Mouse (Mus musculus): Measurements from ENCODE around the gene Tbcel.

Tbcel gene

DNA sequence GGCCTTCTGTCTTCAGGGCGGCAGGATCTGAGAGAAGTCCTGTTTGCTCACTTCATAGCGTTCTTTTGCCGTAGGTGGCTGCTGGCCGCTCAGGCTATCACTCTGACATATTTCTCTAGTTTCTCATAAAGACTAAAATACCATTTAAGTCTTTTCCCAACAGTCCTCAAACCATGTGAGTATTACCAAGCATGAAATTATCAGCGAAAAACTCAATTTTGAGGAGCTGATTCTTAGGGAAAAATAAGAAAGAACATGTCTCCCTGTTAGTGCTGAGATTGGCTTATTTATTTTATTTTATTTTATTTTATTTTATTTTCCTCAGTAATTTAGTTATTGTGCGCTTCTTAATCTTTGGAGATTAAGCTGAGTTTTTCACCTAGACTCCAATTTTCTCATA is at the start of gene Tbcel:
Gene Tbcel, minus strand, starts transcription at position 101 of the 400 bp plus-strand sequence.
- DNase-seq, result no peak

DNA sequence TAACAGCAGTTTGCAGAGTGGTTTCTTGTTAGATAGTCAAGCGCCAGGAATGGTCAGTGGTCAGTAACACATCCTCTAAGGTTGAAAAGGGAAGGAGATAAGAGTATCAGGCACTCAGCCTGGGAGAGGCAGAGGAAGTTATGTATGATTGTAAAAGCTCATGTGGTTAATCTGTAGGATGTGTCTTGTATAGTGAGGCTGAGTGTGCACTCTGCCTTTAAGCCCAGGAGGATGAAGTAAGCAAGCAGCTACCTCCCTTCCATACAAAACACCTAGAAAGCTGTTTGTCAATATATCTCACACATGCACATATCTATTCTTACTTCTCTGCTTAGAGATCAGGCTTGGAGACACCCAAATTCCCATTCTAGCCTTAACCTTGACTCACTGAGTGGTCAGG is 47.6 kb upstream of the Tbcel start:
- DNase-seq, result no peak

DNA sequence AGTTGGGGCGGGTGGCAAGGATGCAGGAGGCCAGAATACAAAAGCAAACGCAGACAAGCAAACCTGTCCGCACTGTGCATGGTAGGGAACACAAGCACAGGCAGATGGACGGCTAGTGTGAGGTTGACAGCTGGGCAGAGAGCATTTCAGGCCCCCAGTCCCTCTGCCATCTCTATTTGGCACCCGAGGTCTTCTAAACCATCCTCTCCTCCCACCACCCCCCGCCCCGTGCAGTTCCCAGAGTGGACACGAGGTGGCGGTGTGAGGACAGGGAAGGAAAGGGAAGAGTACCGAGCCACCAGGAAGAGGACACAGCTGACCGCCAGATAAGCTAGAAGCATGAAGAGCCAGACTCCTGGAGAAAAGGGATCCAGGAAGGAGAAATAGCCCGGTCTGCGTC is 42.5 kb upstream of the Tbcel start:
- peak; percentile 46 for DNase-seq

DNA sequence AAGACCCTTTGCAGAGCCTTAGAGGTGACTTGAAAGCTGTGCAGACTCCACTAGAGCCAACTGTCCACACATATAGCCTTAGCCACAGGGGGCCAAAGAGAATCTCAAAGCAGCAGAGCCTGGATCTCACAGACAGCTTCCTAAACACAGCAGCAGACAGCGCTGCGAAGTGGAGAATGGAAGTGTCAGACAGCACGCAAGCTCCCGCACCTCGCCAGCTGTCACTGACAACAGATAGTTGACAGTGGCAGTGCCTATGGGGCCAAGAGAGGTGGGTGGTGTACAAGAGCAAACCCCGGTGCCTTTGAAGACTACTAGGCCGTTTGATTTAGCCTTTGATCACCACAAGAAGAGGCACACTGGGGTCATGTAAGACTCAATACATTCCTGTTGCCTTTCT is 41.4 kb upstream of the Tbcel start:
- DNase-seq, result no peak

DNA sequence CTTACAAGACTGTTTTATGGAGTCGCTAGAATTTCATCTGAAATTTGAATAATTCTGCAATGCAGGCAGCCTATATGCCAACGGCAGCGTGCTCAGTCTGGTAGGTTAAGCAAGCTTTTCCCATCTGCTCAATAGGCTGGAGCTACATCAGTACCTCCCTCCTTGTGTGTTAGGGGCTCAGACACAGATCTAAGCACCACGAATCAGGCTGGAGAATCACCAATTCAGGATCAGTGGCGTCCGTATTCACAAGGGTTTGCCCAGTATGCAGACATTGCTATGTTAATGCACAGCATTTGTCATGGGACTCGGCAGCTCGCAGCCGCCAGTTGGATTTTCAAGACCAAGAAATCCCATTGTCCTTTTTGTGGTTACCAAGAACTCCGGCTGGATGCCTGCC is 36.9 kb upstream of the Tbcel start:
- no peak for DNase-seq

DNA sequence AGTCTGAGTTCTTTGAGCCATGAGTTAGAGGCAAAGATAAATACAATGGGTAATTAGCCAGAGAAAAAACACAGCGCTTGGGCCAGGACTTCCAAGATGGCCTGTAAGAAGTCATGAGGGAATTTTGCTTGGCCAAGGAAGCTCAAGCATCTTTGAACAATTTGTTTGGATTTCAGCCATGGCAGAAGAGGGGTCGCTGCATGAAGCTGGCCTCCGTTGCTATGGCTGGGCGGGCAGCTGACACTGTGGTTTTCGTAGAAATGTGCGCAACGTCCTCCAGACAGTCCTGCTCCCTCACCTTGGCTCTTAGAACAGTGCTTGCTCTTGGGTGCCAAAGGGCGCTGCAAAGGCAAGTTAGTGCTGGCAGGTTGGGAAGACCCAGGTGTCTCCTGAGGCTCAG is 25.9 kb upstream of the Tbcel start:
- no peak for DNase-seq

DNA sequence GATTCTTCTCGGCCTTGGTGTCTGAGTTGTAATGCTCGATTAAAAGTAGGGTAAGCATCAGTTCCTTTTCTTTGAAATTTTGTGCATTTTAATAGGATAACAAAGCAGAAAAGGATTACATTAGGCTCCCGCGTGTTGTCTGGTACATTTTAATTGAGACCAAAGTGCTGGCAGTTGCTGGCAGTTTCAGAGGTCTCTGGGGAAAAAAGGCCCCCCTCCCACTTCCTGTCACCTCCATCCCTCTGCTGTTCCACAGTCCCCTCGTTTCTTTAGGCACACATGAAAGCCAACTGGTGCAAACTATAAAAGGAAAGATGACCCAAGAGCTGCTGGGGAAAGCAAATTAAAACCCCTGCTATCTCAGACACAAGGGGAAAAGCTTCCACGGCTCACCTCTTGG is 25.4 kb upstream of the Tbcel start:
- no peak for DNase-seq

DNA sequence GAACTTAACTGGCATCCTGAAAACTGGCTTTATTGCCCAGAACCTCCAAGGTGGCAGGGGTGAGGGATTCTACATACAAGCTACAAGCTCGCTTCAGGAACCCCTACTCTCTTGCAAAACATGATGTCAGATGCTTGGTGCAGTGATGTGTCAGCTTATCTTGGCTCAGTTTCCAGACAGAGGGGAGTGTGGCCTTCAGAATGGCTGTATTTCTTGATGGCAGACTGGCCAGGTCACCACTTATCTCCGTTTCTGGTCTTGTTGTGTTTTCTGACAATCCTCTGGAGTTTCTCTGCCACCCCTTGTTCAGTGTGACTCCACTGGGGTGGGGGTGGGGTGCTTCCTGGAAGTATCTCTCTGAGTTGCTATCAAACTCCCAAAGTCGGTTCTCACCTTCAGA is 24.3 kb upstream of the Tbcel start:
- no peak for DNase-seq

DNA sequence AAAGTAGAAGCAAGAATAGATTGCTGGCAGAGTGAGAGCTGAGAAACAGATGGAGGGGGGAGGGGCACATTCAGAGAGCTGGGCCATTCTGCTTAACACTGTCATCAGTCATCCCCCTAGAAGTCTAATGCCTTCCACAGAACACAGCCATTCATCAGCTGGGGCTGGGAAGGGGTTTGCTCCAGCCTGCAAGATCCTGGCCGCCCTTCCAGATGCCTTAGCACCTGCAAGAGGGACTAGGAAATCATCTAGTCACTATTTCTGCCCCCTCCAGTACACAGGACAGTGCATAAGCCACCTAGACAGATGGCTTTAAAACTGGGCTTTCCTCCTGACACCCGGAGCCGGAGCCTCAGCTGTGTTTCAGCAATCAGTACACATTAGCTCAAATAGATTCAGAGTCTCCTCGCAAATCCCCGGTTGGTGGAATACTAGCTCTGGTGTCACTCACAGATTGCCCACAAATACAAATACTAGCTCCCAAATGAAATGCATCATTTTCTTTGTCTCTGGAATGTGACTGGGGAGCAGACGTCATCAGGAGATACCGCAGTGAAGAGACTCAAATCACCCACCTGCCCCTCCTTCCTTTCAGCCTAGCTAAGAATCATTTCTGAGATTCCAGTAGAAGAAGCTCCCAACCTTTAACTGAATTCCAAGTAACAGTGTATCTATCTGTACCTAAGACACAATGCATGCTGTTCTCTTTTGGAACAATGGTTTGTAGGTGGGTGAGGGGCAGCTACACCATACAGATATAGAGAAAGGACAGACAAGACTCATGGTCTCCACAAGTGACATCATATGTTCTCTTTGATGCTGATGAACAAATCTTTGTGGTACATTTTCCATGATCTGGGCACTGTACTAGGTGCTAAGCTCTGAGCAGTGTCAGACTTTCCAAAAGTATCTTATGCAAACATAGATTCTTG is 22.9 kb upstream of the Tbcel start:
- DNase-seq, result no peak

DNA sequence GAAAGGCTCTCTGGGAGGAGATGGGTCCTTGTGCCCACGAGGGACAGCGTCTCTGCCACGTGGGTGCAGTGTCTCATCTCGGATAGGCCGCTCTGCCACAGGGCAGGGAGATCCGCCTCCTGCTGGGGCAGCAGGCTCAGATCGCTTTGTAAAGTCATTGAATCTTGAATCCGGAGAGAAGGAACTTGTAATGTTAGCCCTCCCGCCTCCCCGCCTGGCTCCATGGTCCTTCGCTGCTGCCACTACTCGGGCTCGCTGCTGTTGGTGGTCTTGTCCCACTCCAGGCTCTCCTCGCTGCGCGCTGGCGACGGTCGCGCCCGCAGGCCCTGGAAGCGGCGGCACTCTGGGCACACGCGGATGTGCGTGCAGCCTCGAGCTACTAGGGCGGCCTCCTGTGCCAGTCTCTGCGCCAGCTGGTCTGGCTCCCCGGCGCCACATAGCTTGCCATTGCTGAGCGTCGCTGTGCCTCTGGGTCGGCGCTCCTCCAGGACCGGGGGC is 13.0 kb upstream of the Tbcel start:
- peak; percentile 37 for DNase-seq

DNA sequence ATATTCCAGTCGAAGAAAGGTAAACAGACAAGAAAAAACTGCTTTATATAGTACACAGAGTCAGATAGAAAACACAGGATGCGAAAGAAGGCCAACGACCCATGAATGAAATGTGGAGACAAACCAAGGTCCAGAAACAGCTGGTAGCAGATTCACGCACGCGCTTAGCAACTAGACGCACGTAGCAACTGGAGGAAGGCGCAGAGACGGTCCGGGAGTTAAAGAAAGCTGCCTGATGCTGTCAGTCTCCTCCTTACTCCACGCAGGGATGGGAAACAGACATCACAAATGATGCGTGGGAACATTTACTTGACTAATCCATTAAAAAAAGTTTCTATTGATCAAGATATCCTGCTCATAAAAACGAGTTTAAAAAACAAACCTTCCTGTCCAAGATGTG is 10.6 kb upstream of the Tbcel start:
- DNase-seq, result no peak

DNA sequence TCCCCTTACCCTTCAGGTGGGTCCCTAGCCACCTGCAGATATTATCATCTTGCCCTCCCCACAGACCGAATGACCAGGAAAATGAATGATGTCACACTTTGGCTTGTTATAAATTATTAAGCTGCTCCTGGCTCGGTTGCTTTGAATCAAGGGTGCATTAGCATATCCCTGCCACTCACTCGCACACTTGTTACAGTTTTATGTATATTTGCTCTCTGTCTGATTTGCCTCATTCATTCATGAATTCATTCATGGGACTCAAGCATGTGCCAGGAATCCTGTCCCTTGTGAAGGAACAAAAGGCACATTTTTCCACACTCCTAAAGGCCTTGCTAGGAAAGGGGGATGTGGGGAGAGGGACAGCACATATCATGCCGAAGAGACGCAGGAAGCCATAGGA is 5.5 kb upstream of the Tbcel start:
- DNase-seq, result no peak

DNA sequence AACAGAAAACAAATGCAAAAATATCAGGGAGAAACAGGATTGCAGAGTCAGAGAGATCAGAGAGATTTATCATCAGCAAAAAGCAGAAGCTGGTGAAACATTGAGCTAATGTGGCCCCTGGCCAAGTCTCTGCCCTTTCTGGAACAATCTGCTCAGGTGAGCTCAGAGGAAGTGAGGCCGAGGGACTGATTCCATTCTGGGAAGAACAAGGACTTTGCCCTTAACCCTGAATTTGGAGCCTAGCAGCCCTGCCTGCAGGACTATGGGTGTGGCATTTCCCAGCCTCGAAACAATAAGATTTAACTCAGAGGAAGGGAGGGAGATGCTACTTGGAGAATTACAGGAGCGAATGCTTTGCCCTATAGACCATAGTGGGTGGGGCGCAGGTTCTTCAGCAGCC is 4.7 kb upstream of the Tbcel start:
- no peak for DNase-seq

DNA sequence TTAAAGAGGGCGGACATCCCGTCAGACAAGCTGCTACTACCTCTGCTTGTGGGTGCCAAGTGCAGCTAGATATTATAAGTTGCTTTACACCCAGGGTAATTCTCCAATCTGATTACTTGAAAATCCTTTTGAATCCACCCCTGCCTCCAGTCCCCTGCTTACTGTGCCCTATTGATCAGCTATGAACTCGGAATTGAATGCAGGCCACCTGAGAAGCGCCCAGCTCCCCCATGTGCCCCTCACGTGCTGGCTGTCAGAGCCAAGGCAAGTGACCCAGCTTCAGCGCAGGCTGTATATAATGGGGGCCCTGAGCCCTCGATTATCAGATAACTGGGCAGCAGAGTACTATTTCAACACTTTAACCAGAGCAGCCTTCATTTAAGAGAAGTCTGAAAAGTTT is 626 bp upstream of the Tbcel start:
- no peak for DNase-seq

DNA sequence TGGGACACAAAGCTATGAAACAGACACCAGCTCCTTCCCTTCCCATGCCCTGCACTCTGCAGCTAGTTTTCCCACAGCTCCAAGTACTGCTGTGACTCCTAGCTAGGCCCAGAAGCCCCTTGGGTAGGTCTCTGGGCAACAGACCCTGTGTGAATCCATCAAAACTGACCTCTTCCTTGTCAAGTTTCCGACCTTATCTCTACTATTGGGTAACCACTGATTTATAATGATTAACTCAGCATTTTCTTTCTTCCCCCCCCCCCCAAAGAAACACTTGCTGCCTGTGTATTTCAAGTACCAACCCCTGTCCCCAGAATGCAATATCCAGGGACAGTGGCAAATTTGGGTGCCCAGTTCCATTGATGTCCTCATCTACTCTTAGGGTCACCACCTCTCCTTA is 587 bp downstream of the Tbcel start:
- DNase-seq, result no peak

DNA sequence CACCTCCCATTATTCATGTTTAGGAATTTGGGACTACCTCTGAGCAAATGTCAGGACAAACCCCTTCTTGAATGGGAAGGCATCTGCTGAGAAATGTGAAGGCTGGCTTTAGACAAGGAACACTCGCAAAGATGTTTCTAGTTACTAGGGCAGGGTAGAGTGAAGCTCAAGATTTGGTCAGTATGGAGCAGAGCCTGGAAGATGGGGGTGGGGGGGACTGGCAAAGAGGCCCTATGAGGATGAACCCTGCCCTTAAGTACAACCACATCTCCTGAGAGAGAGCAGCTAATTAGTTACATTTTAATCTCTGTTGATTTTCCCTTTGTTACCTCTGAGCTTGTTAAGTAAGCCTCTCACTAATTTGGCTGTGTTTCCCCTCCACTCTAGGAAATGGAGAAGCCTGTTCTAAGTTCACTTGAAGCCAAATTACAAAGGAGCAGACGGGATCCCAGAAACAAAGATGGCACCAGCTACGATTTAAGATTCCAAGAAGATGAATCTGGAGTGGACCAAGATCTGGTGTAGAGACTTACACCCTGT is 2.6 kb downstream of the Tbcel start:
- no peak for DNase-seq

DNA sequence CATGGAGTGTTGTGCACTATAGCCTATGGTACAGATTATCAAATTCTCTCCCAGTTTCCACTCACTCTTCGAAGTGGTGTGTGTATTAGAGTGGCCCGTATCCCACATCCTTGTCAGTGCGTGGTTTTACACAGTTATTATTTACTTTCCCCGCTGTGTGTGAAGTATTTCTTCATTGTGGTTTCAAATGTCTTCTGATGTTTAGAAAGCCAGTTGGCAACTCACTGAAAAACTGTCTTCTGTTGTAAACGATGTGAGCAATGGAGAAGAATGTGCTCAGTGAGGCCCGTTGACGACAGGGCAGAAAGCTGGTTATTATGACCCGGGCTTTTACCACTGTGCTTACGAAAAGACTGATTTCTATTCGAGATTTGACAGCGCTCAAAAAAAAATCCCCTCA is 3.0 kb downstream of the Tbcel start:
- no peak for DNase-seq

DNA sequence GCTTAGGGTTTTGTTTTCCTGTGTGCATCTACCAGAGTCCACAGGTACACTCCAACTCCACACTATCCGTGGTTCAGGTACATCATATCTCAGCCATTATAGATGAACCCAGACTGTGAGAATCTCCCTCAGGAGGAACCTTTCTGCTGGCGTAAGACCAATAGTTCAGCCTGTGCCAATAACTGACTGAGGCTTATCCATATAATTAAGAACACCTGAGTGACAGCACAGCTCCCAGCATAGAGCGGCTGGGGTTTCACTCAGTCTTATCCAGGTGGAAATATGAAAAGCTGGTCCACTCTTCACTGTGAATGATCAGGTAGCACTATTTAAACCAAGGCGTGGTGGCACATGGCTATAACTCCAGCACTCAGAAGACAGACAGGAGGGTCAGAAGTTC is 3.9 kb downstream of the Tbcel start:
- no peak for DNase-seq

DNA sequence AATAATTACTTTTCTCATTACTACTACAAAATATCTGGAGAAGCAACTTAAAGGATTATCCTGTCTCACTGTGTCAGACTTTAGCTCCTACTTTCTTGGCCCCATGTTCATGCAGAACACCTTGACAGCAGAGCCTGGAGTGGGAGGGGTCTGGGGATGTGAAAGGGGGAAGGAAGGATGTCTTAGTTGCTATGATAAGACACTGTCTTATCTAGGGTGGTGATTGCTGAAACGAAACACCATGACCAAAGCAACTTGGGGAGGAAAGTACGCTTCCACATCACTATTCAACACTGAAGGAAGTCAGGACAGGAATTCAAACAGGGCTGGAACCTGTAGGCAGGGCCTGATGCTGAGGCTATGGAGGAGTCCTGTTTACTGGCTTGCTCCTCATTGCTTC is 11.3 kb downstream of the Tbcel start:
- DNase-seq, result no peak

DNA sequence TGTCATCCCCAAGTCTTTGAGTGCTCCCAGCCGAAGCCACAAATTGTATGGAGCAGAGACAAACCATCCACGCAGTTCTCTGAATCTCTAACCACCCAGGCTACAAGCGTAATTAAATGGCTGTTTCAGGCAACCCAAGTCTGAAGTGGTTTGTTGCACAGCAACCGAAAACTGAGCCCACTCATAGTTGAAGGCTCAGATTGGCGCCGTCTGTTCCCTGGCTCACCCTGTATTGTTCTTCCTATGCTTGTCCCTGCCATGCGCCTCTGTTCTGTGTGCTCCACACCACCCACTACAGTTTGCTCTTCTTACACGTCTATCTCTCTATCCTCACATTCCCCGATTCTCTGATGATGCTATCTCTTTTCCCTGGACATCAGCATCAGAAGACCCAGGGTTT is 15.8 kb downstream of the Tbcel start:
- peak; percentile 21 for DNase-seq

DNA sequence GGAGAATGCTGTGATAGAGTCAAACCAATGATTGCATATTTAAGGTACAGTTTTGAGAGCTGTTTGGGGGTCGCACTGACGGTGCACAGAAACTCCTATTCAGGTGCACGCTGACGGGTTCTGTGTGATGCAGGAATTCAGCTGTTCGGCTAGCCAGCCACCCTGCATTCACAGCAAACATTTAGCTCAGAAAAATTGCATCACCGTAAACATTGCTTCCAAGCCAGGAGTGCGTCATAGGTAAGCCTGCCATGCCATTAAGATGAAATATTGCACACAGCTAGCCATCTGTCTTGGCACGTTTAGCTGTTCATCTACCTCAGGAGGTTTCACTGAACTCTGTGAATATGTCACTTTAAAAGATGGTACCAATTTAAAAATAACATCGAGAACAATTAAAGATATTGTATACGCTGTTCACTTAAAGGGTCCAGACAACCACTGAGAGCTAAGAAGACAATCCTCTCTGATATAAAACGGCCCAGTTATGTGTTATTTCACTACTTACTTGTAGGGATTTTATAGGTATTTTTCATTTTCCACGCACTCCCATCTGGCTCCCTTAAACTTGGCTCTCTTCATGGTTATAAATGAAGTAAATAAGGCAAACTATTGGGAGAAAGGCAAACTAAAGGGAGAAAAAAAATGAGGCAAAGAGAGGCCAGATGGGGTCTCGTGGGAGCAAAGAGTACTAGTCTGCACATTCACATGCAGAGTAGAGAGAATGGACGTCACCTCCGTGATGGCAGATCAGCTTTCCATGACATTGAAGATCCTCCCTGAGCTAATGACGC is 16.8 kb downstream of the Tbcel start:
- no peak for DNase-seq

DNA sequence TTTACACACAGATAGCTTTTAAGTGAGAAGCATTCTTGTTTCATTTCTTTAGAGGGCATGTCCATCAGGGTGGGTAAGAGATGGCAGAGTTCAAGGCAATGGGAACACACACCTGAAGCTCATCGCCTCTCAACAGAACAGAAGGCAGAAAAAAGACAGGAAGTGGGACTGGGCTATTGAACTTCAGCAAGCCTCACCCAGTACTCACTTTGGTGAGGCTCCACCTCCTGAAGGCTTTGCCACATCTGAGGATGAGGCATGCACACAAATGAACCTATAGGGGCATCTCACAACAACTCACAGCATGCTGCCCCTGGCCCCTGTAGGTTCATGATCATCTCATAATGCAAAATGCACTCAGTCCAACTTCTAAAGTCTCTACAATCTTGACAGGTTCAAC is 19.5 kb downstream of the Tbcel start:
- no peak for DNase-seq

DNA sequence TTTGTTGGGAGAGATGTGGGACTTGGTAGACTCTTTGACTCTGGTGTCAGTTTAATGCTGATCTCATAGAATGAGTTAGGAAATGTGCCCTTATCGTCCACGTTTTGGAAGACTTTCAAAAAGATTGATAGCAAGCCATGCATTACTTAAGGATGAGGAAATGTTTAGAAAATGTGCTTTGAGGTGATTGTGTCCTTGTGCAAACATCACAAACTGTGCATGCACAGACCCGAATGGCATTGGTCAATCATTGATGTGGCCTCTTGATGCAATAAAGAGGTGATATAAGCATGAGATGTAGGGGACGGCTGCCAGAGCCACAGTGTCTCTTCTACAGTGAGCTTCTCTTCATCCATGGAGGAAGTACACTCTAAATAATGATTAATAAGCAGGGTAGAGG is 20.7 kb downstream of the Tbcel start:
- peak; percentile 24 for DNase-seq

DNA sequence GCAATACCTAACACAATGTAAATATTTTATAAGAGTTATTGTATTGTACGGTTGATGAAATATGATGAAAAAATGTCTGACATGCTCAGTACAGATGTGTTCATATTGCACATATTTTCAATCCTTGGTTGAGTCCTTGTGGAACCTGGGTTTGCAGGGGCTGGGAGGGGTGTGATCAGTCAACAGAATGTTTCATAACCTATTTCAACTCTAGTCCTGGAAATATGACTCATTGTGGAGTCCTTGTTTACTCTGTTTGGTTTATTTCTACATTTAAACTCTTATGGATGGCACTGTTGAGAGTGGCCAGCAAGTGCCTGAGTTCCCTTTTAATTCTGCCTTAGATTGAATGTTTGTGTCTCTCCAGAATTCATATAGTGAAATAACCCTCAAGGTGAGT is 22.9 kb downstream of the Tbcel start:
- DNase-seq, result peak; percentile 66

Data from lung, postnatal 36 days (tissue).